9 mouse cellular contexts compared by ENCODE assay signal in genomic region chr2:122313536-122313935, GRCm38 (mm10). TPM values are rescaled to one million over a fixed set of nuclear protein-coding genes. Genes with fewer than 3 reads are reported as not detected.
DNase-seq lines count a peak whose midpoint lies in the region; ATAC-seq and TF ChIP-seq lines count a peak whose summit lies in the region.
"Had no signal": no experiment of that assay in that cellular context is flagged by ENCODE, and none has a peak within 500 bp of the region (broad histone marks: within the 10 kb centered on the region; RNA-seq: fewer than 3 reads in every experiment).

TSS of gene Duoxa1 (minus strand) at chr2:122313730.

- ATAC-seq in forebrain, embryonic 16.5 days = peak; percentile 54
- no peak for ATAC-seq in liver, embryonic 15.5 days (ENCODE audit: insufficient read depth)

- no peaks in the 10 kb centered on the region for H3K36me3 ChIP-seq in CH12.LX (replicated peaks in 1 of 2; ENCODE audit: control insufficient read depth in 1 of 2, insufficient read depth in 1 of 2, low read length in 1 of 2)
- H3K36me3 ChIP-seq in forebrain, embryonic 16.5 days (ENCODE audit: control insufficient read depth, insufficient read depth) = no peaks in the 10 kb centered on the region
- H3K36me3 ChIP-seq in liver, embryonic 15.5 days (replicated peaks) = no peaks in the 10 kb centered on the region

- peaks cover 48% of the 10 kb centered on the region for H3K27me3 ChIP-seq in CH12.LX (replicated peaks)
- H3K27me3 ChIP-seq in forebrain, embryonic 16.5 days (replicated peaks; ENCODE audit: control insufficient read depth, insufficient read depth, low read length) = peaks cover 29% of the 10 kb centered on the region
- peaks cover 88% of the 10 kb centered on the region for H3K27me3 ChIP-seq in liver, embryonic 15.5 days

- in situ Hi-C loops in CH12.LX (cut with MboI; ENCODE audit: low pct_ligation_motif_present, low pct_unique_long_range_greater_than_20kb, low sequenced_read_pairs) = no loop called here

- TF ChIP-seq RAD21 in CH12.LX (IDR thresholded peaks at IDR 0.05; ENCODE audit: low read depth, low read length) = no peak

- no peak within 1 kb of the TSS; the same call in 1 of the 2 replicates for H3K27ac ChIP-seq in gastrocnemius, adult 2 months
- no peak within 1 kb of the TSS for H3K27ac ChIP-seq in CH12.LX (ENCODE audit: insufficient read depth, low read depth)
- no peak within 1 kb of the TSS for H3K27ac ChIP-seq in forebrain, embryonic 16.5 days (ENCODE audit: low read length)
- no peak within 1 kb of the TSS for H3K27ac ChIP-seq in liver, embryonic 15.5 days (replicated peaks)
- H3K27ac ChIP-seq: macrophage had no signal

- DNase-seq in gastrocnemius, adult 2 months = peak; percentile 42
- DNase-seq in gastrocnemius, postnatal 4 days (ENCODE audit: low spot score in 2 of 2) = no peak
- no peak for DNase-seq in CH12.LX (ENCODE audit: extremely low read depth)
- no peak for DNase-seq in spleen, postnatal 10 days (ENCODE audit: low spot score in 2 of 2)
- no peak for DNase-seq in left cerebral cortex, adult 11 months (ENCODE audit: low spot score)
- no peak for DNase-seq in gastrocnemius, postnatal 36 days

- dilution Hi-C loops in CH12.LX (cut with MboI; ENCODE audit: extremely low pct_ligation_motif_present, extremely low pct_unique_long_range_greater_than_20kb, low sequenced_read_pairs) = no loop called here

- TF ChIP-seq POLR2A in CH12.LX (IDR thresholded peaks at IDR 0.05; ENCODE audit: low read depth, low read length) = no peak

- no peaks in the 10 kb centered on the region for H3K79me2 ChIP-seq in CH12.LX (replicated peaks; ENCODE audit: control insufficient read depth, extremely low read depth, insufficient read depth, poor library complexity, severe bottlenecking)

- peak within 1 kb of the TSS; percentile 66 for H3K4me3 ChIP-seq in gastrocnemius, adult 2 months
- H3K4me3 ChIP-seq in CH12.LX (replicated peaks in 1 of 3; ENCODE audit: low read depth in 2 of 3, low read length in 2 of 3, poor library complexity in 1 of 3) = no peak within 1 kb of the TSS
- H3K4me3 ChIP-seq in forebrain, embryonic 16.5 days (replicated peaks; ENCODE audit: low read length) = peak within 1 kb of the TSS; percentile 24; the same call in 1 of the 2 replicates
- H3K4me3 ChIP-seq in liver, embryonic 15.5 days (replicated peaks) = no peak within 1 kb of the TSS

- H3K4me1 ChIP-seq in CH12.LX (ENCODE audit: control insufficient read depth in 1 of 2, insufficient read depth in 2 of 2) = no peaks in the 10 kb centered on the region
- H3K4me1 ChIP-seq in forebrain, embryonic 16.5 days (replicated peaks; ENCODE audit: control insufficient read depth, insufficient read depth, low read length) = peaks cover 8% of the 10 kb centered on the region
- no peaks in the 10 kb centered on the region for H3K4me1 ChIP-seq in liver, embryonic 15.5 days (replicated peaks)

- intact Hi-C loops in gastrocnemius, adult 2 months (cut with DNase I) = no loop called here
- intact Hi-C loops in gastrocnemius, postnatal 36 days (cut with DNase I) = no loop called here

- TF ChIP-seq CTCF in gastrocnemius, adult 2 months (IDR thresholded peaks at IDR 0.05) = no peak
- no peak for TF ChIP-seq CTCF in CH12.LX (conservative IDR thresholded peaks at IDR 0.05 in 1 of 2, IDR thresholded peaks at IDR 0.05 in 1 of 2; ENCODE audit: low read depth in 2 of 2, low read length in 2 of 2)

- peak within 1 kb of the TSS; percentile 14; the same call in 1 of the 2 replicates for H3K4me2 ChIP-seq in CH12.LX (ENCODE audit: insufficient read depth, low read depth, poor library complexity, severe bottlenecking)
- peak within 1 kb of the TSS; percentile 35 for H3K4me2 ChIP-seq in forebrain, embryonic 16.5 days (ENCODE audit: low read length)
- H3K4me2 ChIP-seq in liver, embryonic 15.5 days = peak within 1 kb of the TSS; percentile 41

- WGBS in forebrain, embryonic 16.5 days = 3% methylated on average over 24 of the region's 24 CpGs
- 5% methylated on average over 24 of the region's 24 CpGs for WGBS in liver, embryonic 15.5 days (ENCODE audit: insufficient replicate concordance)

- H3K9ac ChIP-seq in CH12.LX (ENCODE audit: insufficient read depth, low read depth) = no peak within 1 kb of the TSS
- H3K9ac ChIP-seq in forebrain, embryonic 16.5 days (replicated peaks; ENCODE audit: low read depth, low read length) = no peak within 1 kb of the TSS
- H3K9ac ChIP-seq in liver, embryonic 15.5 days = no peak within 1 kb of the TSS

- H3K9me3 ChIP-seq in CH12.LX (replicated peaks; ENCODE audit: low read length) = no peaks in the 10 kb centered on the region
- no peaks in the 10 kb centered on the region for H3K9me3 ChIP-seq in forebrain, embryonic 16.5 days (ENCODE audit: control insufficient read depth, low read length)
- no peaks in the 10 kb centered on the region for H3K9me3 ChIP-seq in liver, embryonic 15.5 days (replicated peaks)

- TF ChIP-seq EP300 in CH12.LX (IDR thresholded peaks at IDR 0.05; ENCODE audit: low read length) = no peak

TF ChIP-seq in CH12.LX, 34 proteins besides CTCF, POLR2A, EP300 and RAD21:
- no peak for TF ChIP-seq ZC3H11A (IDR thresholded peaks at IDR 0.05; ENCODE audit: low read depth, low read length)

RNA-seq across cellular contexts. Expression of gene Duoxa1, which starts in this region (rescaled TPM):
- under 1 TPM; 0.28 to 0.95 TPM for total RNA-seq in gastrocnemius, adult 2 months (2021)
- total RNA-seq in gastrocnemius, postnatal 4 days (2021) = 1 to 10 TPM; 1.2 TPM
- not detected in 2 replicates for total RNA-seq in CH12.LX (2012; rRNA removed)
- not detected in 2 replicates for total RNA-seq in CH12.LX (2014; rRNA removed)
- polyA plus RNA-seq in CH12.LX (2012; ENCODE audit: insufficient read length, low read depth) = not detected in 2 replicates
- polyA plus RNA-seq in forebrain, embryonic 16.5 days (2015; fragmentation: Nextera tagmentation; extraction: Ambion mirVana) = 0.12 TPM in 1 of 2 replicates, not detected in the other
- not detected in 2 replicates for polyA plus RNA-seq in liver, embryonic 15.5 days (2015; fragmentation: Nextera tagmentation; extraction: Ambion mirVana)
- total RNA-seq in gastrocnemius, postnatal 36 days (2021) = under 1 TPM; 0.41 to 0.49 TPM
- polyA plus RNA-seq: macrophage had no signal

Comparison
In these comparisons a context has a peak if more than half of its experiments do, and no peak if none do; other contexts are left out.
1. Peak in DNase-seq and H3K4me3 ChIP-seq in gastrocnemius, adult 2 months; RNA of the gene not detected or under 1 TPM.
2. Peak in ATAC-seq, H3K4me3 ChIP-seq and H3K4me2 ChIP-seq in forebrain, embryonic 16.5 days; RNA of the gene not detected or under 1 TPM.